Mouse (Mus musculus): ENCODE measurements around the gene Gm8356.
"Not testable (repeated sequence)": the region's sequence is repeated elsewhere in the genome, so short reads cannot be mapped to it uniquely, and the experiment has no call there.

- TF ChIP-seq CTCF (IDR thresholded peaks at IDR 0.05; ENCODE audit: borderline replicate concordance, control insufficient read depth, extremely low read depth, insufficient read depth, low read length, poor library complexity); POLR2A (IDR thresholded peaks at IDR 0.05; ENCODE audit: control insufficient read depth, extremely low read depth, insufficient read depth, low read length, poor library complexity): not testable (repeated sequence)
These were observed 51.5 kb downstream of the Gm8356 start for GRCm38 (mm10) chr14:6485541-6485940.

All from thymus, adult 2 months (tissue).